Mouse (Mus musculus) heart, adult 18-20 months (tissue): ENCODE results near the gene Dvl2. TPM values are rescaled to one million over a fixed set of nuclear protein-coding genes. Genes with fewer than 3 reads are reported as not detected.
A peak's percentile ranks its signal among the peaks of the same experiment; 100 is the strongest.

Experiments
- DNase-seq, 2 experiments: peaks; one replicate each; pipeline ENCODE4 v3.0.0; 2021 to 2022; ENCODE audit warnings: mixed read lengths in 1 of 2
- total RNA-seq, 2 experiments: library from RNA; stranded (reverse); gene quantifications; 2 replicates each; pipeline ENCODE4 v1.2.3; 2021

Dvl2 gene
- total RNA-seq, 2 experiments from 2014 or later: 3.4 to 4.8 TPM

DNA sequence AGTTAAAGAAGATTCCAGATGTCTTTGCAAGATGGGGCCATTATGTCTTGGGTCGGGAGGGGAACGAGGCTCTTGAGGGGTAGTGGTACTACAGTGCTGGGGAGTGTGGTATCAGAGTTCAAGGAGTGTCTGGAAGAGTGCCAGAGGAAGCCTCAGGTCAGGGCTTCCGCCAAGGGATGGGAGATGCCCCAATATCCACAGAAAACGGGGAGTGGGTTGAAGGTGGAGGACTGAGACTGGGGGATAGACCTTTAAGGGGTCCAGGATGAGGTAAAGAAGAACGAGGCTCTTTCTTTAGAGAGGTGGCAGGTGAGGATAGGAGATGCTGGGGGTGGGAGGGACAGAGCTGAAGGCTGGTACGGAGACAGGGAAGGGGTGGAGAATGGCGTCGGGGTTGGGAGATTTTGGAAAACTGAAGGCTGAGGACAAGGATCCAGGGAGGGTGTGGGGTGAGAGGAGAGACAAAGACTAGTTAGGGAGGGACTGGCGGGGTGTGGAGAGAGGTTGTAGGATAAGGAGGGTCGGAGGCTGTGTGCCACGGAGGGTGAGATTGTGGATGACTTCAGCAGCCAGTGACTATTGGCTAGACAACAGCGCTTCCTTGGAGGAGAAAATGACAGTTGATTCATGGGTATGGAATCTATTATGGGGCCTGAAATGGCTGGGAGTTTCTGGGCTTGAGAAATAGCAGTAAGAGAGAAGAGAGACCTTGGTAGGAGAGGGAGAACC, 28.2 kb downstream of the Dvl2 start:
- peak in 1 of 2 experiments; percentile 36 for DNase-seq

DNA sequence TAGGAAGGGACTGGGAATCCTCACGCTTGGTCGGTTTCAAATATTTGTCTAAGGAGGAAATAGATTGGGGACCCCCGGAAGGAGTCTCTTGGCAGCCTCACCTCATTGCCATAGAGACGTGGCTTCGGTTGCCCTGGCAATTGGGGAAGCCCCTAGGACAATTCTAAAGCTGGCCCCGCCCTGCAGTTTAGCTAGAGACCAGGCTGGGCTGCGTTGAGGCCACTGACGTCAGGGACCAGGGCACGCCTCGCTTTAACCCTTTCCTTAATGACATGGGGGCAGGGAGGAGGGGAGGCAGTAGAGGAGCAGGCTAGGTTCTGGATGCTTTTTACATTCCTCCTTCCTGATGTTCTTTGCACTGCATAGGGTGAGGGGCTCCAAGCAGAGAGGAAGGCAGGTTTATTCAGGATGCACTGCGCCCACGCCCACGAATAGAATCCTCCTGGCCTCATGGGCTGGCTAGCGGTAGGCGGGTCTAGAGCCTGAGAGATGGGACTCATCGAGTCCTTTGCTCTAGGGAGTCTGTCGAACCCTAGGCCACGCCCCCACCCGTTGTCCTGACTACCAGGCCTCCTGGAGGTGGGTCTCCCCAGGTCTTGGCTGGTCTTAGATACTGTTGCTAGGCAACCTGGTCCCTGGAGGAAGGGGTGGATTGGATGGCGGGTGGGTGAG, 28.9 kb downstream of the Dvl2 start:
- peak; percentile 84 to 89 for DNase-seq

DNA sequence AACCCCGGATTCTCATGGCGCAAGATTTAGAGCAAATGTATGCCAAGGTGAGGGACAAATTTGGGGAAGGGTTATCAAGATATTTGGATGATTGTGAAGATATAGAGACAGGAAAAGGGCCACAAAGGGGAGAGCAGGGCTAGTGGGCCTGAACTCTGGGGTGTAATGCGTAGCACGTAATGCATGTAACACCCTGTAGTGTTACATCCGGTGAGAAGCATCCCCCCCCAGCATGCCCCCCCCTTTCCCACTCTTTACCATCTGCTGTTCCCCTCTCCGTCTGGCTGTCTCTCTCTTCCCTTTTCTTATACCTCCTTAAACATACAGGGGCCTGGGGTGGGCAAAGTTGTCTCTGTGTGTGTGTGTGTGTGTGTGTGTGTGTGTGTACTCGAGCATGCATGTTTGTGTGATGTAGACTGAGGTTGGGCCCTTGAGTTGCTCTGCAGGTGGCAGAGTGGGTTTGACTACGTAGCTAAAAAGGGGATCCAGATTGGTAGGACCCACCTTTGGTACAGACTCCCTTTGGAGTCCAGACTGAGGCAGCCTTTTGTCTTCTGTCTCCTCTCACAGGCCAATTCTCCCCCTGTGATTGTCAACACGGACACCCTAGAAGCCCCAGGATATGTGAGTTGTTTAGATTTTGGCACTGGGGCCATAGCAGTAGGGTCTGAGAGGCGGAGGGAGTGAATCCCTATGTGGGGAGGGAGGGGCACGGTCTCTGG, 29.6 kb downstream of the Dvl2 start:
- DNase-seq: no peak

DNA sequence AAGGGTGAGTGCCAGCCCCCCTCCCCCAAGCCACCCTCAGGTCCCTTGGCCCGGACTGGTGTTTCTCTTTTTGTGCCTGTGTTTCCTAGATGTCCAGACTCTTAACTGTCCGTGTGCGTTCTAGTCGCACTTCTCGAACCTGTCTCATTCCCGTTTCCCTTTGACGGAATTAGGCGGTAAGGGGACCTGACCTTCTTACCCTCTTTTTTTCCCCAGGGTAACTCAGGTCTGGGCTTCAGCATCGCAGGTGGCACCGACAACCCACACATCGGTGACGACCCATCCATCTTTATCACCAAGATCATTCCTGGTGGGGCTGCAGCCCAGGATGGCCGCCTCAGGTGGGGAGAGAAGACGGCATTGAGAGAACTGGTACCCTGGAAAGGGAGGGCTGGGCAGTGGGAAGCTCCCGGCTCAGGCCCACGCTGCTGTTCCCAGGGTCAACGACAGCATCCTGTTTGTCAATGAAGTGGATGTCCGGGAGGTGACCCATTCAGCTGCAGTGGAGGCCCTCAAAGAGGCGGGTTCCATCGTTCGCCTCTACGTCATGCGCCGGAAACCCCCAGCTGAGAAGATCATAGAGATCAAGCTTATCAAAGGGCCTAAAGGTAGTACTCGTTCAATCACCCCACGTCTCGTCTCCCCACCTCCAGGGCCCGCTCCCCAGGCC, 30.4 kb downstream of the Dvl2 start:
- no peak for DNase-seq

DNA sequence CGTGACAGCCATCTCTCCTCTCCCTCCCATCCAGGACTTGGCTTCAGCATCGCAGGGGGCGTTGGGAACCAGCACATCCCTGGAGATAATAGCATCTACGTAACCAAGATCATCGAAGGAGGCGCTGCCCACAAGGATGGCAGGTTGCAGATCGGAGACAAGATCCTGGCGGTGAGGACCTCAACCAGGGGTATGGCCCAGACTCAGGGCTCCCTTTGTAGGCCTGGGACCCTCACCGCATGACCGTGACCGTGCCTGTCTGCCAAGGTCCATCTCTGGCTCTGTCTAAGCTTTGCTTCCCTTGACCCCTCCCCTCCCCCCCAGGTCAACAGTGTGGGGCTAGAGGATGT, 30.9 kb downstream of the Dvl2 start:
- DNase-seq: no peak

DNA sequence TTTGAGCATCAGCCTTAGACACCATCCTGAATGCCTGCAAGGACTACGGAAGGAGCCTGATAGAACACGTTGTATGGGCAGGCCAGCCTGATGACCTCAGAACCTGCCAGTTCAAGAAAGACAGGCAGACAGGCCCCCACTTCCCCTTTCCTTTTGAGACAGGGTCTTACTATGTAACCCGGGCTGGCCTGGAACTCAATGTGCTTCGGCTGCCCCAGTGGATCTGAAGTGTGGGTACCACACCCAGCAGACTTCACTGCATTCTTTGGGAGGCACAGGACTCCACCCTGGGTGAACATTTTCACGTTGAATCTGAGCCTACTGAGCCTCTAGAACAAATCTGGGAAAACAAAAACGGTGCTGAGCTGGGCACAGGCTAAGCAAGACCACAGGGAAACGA, 37.8 kb downstream of the Dvl2 start:
- no peak for DNase-seq

DNA sequence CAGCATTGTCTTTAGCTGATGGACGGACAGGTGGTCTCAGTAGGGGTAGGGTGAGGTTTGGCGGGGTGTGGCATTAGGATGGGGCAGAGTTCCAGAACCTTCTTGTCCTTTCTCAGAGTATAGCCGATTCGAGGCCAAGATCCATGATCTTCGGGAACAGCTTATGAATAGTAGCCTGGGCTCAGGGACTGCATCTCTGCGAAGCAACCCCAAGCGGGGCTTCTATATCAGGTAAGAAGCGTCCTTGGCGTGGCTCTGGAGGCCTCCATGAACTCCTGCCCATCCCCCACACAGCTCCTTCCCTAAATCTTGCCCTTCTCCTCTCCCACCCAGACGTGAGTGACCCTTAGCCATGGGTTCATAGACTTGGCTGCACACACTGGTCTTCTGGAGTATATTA, 39.2 kb downstream of the Dvl2 start:
- DNase-seq: no peak

DNA sequence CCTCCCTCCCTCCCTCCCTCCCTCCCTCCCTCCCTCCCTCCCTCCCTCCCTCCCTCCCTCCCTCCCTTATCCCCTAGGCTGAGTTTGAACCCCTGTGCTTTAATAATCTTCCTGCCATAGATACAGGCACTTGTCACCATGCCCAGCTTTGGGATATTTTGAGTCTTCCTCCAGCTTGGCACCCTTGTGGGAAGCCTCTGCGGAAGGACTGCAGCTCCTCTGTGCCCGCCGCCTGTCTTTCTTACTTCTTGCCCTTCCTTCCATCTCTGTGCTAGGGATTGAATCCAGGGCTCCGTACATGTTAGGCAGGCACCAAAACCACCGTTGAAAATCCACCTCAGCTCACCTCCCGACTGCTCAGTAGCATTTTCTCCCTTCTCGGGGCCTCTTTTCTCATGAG, 39.8 kb downstream of the Dvl2 start:
- no peak for DNase-seq

DNA sequence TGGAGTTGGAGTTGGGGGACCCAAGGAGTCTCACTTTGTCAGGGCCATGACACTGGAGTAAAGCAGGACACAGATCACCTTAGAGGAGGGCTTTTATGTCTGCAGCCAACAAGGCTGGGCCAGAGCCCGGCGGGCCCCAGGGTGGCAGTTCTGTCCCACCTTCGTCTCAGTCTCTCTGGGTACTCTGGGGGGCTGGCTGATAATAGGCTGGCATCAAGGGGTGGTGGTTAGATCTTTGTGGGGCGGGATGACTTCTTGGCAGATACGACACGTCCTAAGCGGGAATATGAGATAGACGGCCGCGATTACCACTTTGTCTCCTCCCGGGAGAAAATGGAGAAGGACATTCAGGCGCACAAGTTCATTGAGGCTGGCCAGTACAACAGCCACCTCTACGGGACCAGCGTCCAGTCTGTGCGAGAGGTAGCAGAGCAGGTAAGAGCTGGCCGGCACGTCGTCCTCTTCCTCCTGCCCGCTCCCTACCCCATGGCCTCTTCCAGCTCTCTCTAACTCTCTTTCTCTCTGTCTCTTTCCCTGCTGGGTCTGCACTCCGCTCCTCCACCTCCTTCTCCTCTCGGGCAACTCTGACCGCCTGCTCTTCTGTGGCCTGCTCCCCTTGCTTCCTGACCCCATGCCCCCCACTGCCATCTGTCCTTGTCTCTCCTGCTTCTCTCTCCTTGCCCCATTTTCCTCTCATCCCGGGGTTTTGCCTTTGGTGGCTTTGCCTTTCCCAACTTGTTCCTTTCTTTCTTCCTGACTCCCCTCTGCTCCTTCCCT, 42.1 kb downstream of the Dvl2 start:
- DNase-seq: no peak

DNA sequence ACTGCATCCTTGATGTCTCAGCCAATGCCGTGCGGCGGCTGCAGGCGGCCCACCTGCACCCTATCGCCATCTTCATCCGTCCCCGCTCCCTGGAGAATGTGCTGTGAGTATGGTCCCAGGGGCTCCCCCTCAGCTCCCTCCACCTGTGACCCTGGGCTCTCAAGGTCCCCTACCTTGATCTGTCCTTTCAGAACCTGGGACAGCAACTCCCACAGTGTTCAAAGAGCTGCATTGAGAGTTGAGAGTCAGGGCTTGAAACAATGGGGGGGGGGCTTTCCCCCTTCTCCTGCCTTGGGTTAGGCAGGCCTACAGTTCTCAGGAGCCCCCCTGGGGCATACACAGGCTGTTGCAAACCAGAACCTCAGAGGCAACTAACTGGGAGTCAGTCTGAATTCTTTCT, 43.3 kb downstream of the Dvl2 start:
- no peak for DNase-seq

DNA sequence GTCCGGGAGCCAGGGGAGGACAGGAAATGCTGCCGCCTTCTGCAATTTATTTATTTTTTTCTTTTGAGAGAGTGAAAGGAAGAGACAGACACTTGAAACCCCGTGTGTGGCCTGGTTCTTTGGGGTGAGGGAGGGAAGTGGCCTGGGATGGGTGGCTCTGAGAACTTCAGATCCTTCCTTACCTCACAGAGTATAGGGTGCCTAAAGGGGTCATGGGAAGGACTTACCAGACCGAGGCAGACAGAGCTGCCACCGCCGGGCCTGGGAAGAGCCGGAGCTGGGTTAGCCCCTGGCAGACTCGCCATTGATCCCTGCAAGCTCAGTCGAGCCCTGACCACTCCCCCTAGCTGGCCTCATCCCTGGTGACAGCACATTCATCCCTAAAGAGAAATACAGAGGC, 45.0 kb downstream of the Dvl2 start:
- DNase-seq: no peak

DNA sequence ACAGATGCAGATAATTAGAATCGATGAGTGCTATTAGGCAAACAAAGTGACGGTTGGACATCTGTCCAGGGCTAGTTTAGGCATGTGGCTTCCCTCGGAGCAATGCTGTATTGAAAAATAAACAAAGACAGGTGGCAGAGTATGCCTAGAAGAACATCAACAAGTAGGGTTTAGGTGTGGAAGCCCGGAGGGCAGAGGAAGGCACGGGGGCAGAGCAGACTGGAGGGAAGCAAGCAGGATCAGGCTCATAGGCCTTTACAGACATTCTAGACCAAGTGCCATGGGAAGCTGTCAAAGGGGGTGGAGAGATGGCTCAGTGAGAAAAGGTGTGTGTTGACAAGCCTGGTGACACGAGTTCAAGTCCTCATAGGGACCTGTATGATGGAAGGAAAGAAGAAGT, 49.0 kb downstream of the Dvl2 start:
- DNase-seq: no peak

DNA sequence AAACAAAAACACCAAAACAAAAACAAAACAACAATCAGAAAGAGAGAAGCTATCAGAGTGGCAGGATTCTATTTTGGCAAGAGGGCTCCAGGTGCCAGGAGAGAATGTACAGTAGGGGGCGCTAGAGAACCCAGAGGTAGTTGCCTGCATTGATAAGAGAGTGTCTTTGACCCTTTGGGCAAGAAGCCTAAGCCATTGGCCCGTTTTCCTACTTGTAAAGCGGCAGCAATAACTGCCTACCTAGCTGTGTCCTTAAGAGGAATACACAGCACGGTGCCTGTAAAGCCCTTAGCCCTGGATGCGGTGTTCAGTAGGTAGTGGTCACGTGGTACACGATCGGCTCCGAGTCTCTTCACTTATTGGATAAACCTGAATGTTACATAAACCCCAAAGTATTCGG, 49.4 kb downstream of the Dvl2 start:
- DNase-seq: no peak

DNA sequence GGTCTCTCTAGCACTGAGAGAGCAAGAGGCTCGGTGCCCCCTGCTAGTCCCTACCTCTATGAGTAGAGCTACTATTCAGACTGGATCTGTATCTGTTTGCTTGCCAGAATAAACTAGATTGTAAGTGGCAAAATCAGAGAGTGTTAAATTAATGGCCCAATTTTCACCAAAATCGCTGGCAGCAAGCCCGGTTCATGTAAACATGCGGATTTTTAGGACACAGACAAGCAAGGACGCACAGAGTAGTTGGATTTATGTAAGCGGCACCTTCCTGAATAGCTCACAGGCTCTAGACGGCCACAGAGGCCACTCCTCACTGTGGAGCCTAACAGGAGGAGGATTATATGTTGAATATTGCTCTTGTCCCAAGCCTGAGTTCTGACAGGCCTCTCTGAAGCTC, 52.8 kb downstream of the Dvl2 start:
- DNase-seq: no peak

DNA sequence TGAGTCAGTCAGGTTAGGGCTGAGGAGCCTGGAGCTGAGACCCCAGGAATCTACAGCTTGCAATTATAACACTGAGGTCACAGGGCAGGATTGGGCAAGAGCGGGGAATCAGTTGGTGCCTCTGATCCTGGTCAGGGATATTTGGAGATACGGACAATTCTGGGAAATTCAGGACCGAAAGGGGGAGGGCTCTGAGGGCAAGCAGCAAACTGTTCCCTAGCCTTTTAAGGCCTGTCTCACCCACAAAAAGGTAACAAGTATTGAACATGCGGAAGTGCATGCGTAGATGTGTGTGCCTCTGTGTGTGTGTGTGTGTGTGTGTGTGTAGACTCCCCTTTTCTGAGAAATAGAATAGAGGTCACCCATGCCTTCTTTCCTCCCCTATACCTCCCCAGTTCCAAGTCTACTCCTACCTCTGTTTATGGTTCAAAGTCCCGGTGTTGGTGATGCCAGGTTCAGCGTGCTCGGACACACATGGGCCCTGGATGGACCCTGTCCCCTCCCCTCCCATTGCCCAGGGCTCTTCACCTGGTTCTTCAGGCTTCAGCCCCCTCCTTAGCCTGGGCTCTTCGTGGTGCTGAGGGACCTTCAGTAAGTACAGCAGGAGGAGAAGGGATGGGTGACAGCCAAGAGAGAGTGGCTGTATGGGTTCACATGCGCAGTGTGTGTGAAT, 53.6 kb downstream of the Dvl2 start, which contains the start of gene Asgr1:
Gene Asgr1 (plus strand): TSS at position 188 of the 673 bp plus-strand sequence.
- DNase-seq: no peak

DNA sequence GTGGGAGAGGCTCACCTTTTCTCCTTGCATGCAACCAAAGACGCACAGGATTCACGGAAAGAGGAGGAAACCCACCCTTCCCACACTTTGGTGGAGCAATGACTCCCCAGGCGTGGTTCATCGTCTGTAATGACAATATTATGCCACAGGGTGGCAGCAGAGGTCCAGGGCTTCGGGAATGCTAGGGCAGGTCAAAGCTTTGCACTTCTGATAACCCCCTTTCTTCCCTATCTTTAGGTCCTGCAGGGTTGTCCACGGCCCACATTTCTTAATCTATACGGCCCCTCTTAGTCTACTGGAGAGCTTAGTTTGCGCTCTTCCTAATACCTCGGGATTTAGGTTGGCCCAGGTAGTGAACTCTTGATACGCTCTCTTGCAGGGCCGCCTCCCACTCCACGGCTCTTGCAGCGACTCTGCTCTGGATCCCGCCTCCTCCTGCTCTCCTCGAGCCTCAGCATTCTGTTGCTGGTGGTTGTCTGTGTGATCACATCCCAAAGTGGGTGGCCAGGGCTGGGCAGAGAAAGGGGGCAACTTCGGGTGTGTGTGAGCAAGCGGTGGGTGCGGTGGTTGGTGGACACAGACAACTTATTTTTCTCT, 55.3 kb downstream of the Dvl2 start:
- DNase-seq: peak; percentile 64 to 90

DNA sequence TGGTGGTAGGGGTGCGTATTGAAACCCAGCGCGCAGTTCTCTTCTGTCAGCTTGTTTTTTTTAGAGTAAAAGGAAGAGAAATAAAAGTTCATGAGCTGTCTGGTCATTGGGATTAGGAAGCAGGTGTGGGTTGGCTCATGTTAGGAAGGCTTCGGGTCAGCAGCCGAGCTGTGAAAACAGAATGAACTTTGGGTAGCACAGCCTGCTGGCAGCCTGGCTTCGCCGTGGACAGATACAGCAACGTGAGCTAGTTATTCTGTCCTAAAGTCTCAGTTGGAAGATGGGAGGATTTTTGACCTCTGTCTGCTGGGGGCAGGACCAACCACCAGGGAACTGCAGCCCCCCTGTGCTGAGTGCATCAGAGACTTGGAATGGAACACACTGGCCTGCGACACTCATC, 57.4 kb downstream of the Dvl2 start:
- no peak for DNase-seq

DNA sequence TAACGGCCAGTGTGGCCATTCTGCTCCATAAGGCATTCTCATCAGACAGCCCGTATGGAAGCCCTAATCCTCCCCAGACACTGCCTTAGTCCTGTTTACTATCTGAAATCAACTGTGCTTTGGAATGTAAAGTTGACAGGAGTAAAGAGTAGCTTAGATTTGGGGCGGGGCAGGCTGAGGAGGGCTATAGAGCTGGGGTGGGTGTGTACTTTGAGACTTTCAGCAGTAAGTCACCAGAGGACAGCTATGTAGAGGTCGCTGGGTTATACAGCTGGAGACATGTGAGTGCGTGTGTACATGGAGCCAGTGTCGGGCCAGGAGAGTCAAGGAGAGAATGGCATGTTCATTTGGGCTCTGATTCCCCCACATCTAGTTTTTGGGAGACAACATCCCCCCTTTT, 59.5 kb downstream of the Dvl2 start:
- no peak for DNase-seq
